Mouse (Mus musculus): ENCODE data around the gene Trpm2. TPM values are rescaled to one million over a fixed set of nuclear protein-coding genes. Genes with fewer than 3 reads are reported as not detected.

Gene Trpm2
- polyA plus RNA-seq, 1 experiment = 30.8 TPM

DNA sequence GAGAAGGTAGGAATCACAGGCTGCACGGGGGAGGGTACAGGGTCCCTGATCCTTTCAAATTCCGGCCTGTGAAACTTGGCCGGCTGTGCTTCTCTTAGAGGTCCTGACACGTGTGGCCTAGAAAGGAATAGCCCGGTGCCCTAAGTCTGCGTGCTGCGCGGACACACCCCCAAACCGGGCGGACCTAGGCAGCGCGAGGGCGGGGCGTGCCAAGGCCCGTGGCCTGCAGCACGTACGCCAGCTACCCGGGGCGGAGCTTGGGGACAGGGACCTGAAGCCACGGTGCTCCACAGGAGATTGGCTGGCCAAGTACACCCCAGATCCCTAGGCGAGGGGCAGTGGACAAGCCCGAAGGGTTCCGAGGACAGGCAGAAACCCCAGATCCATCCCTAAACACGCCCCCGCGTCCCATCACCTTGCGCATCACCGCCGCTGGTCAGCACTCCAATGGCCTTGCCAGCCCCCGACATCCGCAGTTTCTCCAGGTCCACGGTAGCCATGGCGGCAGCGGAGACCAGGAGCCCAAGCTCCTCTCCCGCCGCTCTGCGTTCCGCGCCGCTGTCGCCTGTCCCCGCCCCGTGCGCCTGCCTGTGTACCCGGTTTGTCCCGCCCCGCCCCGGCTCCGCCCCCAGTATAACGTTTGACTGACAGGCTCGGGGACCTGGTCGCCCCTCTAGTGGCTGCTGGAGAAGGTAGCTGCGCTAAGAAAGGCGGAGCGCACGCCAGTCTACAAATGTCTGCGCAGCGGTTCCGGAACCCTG lies 39.0 kb upstream of the Trpm2 start:
- TF ChIP-seq POLR2A (IDR thresholded peaks at IDR 0.05; ENCODE audit: extremely low read depth, insufficient read depth, low read length) (peak; percentile 70), CTCF (IDR thresholded peaks at IDR 0.05; ENCODE audit: extremely low read depth, insufficient read depth, low read length) (peak; percentile 44)
- Histone ChIP-seq H3K27ac (ENCODE audit: insufficient read depth, low read length) (peak overlapping the region; percentile 98), H3K4me1 (ENCODE audit: control insufficient read depth, insufficient read depth, low read length) (peaks cover 15% of the 10 kb centered on the region), H3K4me3 (ENCODE audit: insufficient read depth, low read length) (peak overlapping the region; percentile 86)

DNA sequence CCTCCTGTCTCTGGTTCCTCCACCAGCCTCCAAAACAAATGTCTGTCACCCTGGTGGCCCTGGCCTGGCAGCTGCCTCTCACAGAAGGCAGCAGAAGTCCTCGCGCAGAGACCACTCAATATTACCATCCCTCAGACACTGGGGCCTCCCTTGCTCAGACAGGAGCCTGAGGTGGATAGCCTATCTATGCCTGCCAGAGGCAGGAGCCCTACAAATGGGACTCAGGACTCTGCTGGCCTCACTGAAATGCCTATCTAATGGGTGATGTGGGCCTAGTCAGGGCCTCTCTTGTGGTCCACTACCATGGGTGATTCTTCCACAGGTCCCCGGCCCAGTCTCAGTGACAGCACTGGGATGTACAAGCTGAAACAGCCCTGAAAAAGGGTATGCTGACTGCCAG lies 37.8 kb upstream of the Trpm2 start:
- TF ChIP-seq POLR2A (IDR thresholded peaks at IDR 0.05; ENCODE audit: extremely low read depth, insufficient read depth, low read length) (no peak), CTCF (IDR thresholded peaks at IDR 0.05; ENCODE audit: extremely low read depth, insufficient read depth, low read length) (no peak)
- H3K27ac ChIP-seq (ENCODE audit: insufficient read depth, low read length) = no peak overlapping the region
- peak overlapping the region; percentile 86; the same call in 1 of the 2 replicates for H3K4me3 ChIP-seq (ENCODE audit: insufficient read depth, low read length)

DNA sequence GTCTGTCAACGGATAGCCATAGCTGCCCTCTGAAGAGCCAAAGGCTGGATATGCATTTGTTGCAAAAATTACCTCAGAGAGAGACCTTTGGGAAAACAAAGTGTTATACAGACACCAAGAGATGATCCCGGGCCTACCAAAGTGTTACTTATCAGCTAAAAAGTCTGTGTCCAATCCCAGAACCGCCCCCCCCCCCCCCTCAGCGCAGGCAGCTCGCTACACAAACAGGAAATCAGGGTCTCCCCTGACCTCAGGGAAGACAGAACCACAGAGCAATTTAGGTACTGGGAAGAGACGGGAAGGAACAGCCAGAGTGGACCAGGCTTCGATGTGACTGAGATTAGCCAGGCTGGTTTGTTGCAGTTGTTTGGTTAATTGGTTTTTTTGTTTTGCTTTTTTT lies 36.8 kb upstream of the Trpm2 start:
- Histone ChIP-seq H3K27ac (ENCODE audit: insufficient read depth, low read length) (no peak overlapping the region), H3K4me3 (ENCODE audit: insufficient read depth, low read length) (no peak overlapping the region), H3K4me1 (ENCODE audit: control insufficient read depth, insufficient read depth, low read length) (peaks cover 20% of the 10 kb centered on the region)
- TF ChIP-seq POLR2A (IDR thresholded peaks at IDR 0.05; ENCODE audit: extremely low read depth, insufficient read depth, low read length) (no peak), CTCF (IDR thresholded peaks at IDR 0.05; ENCODE audit: extremely low read depth, insufficient read depth, low read length) (no peak)

More for the DNA sequence above, 37.8 kb upstream of the Trpm2 start:
- peaks cover 15% of the 10 kb centered on the region for H3K4me1 ChIP-seq (ENCODE audit: control insufficient read depth, insufficient read depth, low read length)

DNA sequence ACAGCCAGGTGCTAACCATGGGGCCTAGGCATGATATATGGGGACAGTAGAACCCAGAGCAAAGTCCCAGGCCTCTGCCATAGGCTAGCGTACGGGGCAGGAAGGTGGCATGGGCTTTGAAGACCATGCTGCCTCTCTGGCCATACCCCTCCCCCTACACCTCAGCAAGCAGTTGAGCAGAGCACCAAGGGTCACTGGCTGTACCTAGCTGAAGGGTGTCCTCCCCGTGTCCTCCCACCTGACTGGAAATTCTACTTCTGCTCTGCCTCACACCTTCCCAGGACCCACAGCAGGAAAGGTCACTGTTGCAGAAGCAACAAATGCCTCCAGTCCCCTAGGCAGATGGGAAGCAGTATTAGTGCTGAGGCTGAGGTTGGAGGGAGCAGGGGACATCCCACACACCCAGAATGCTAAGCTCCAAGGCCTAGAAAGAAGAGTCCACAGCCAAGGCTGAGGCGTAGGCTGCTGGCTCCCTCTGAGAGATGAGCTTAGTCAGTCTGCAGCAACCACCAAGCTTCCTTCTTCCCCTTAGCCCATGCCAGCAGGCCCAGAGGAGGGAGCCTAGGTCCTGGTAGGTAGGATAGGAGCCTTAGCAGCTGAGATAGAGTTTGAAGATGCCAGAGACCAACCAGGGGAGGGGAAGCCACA lies 35.6 kb upstream of the Trpm2 start:
- Histone ChIP-seq H3K27ac (ENCODE audit: insufficient read depth, low read length) (no peak overlapping the region), H3K4me3 (ENCODE audit: insufficient read depth, low read length) (no peak overlapping the region), H3K4me1 (ENCODE audit: control insufficient read depth, insufficient read depth, low read length) (peaks cover 23% of the 10 kb centered on the region)
- no peak for TF ChIP-seq POLR2A (IDR thresholded peaks at IDR 0.05; ENCODE audit: extremely low read depth, insufficient read depth, low read length)
- no peak for TF ChIP-seq CTCF (IDR thresholded peaks at IDR 0.05; ENCODE audit: extremely low read depth, insufficient read depth, low read length)

DNA sequence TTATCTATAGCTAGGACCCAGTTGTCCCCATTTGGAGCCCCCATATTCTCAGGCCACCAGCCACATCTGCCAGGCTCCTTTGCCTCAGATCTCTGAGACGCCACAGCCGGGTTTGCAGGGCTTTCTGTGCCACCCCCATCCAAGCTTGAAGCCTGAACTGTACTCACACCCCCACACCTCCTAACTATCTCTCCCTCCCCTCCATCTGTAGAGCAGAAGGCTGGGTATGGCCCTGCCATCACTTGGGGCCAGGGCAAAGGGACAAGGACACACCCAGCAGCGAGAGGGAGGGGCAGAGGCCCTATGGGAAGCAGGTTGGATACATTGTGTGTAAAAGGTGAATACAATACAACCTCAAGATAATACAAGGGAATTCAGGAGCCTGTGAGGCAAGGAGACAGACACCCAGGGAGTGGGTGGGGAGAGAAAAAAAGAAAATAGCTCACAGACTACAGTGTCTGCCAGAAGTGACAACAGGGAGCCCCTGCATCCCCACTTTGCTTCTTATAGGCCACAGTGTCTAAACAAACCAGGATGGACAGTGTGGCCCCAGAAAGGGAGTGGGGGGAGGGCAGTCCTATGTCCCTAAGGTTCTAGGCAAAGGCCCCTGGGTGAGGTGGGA lies 34.2 kb upstream of the Trpm2 start:
- TF ChIP-seq POLR2A (IDR thresholded peaks at IDR 0.05; ENCODE audit: extremely low read depth, insufficient read depth, low read length) (no peak), CTCF (IDR thresholded peaks at IDR 0.05; ENCODE audit: extremely low read depth, insufficient read depth, low read length) (no peak)
- Histone ChIP-seq H3K4me1 (ENCODE audit: control insufficient read depth, insufficient read depth, low read length) (peaks cover 23% of the 10 kb centered on the region), H3K4me3 (ENCODE audit: insufficient read depth, low read length) (no peak overlapping the region), H3K27ac (ENCODE audit: insufficient read depth, low read length) (peak overlapping the region; percentile 30)

DNA sequence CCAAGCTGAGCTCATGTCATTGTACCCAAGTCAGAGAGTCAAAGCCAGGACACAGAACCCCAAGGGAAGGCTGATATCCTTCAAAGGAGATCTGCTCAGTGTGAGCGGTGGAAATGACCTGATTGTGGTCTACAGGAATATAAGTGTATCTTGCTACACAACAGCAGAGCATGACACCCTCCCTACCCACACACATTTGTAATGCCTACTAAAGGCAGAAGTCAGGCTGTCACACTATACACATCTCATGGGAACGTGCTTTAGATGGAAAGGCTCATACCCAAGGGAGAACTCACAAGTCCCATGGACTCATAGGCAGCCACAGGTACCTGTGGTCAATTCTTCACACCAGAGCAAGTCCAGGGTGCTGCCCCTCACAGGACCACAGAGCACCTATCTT lies 32.0 kb upstream of the Trpm2 start:
- Histone ChIP-seq H3K4me3 (ENCODE audit: insufficient read depth, low read length) (no peak overlapping the region), H3K4me1 (ENCODE audit: control insufficient read depth, insufficient read depth, low read length) (peaks cover 17% of the 10 kb centered on the region), H3K27ac (ENCODE audit: insufficient read depth, low read length) (peak overlapping the region; percentile 87)
- TF ChIP-seq POLR2A (IDR thresholded peaks at IDR 0.05; ENCODE audit: extremely low read depth, insufficient read depth, low read length) (no peak), CTCF (IDR thresholded peaks at IDR 0.05; ENCODE audit: extremely low read depth, insufficient read depth, low read length) (no peak)

DNA sequence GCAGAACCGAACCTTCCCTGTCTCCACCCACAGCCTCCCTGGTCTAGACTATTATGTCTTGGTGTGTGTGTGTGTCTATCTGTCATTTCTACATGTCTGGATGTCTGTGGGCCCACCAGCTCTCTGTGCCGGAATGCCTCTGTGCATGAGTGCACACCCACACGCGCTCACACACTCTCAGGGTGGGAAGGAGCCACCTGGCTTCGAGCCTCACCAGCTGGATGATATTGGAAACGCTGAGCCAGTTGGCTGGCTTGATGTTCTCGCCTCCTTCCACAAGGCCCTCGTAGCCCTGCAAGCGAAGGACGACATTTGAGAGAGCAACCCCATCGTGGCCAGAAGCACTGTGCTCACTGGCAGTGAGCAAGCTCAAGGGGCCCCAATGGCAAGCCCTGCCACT lies 31.4 kb upstream of the Trpm2 start:
- Histone ChIP-seq H3K27ac (ENCODE audit: insufficient read depth, low read length) (peak overlapping the region; percentile 87), H3K4me3 (ENCODE audit: insufficient read depth, low read length) (no peak overlapping the region), H3K4me1 (ENCODE audit: control insufficient read depth, insufficient read depth, low read length) (peaks cover 17% of the 10 kb centered on the region)
- TF ChIP-seq CTCF (IDR thresholded peaks at IDR 0.05; ENCODE audit: extremely low read depth, insufficient read depth, low read length) (no peak), POLR2A (IDR thresholded peaks at IDR 0.05; ENCODE audit: extremely low read depth, insufficient read depth, low read length) (no peak)

DNA sequence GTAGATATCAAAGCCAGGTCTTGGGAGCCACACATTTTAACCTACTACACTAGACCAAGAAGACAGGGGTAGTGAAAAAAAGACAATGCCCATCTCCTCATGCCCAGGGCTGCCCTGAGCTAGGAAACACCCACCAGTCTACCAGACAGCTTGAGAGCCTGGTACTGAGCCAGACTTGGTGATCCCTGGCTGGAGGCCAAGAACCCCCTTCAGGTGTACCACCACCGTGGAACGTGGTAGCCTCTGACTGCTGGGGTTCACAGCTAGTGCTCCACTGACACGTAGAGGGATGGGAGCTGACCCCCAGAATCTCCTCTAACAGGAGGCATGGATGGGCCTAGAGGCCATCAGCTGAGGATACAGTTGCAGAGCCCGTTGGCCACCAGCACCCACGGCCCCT lies 29.8 kb upstream of the Trpm2 start:
- H3K4me1 ChIP-seq (ENCODE audit: control insufficient read depth, insufficient read depth, low read length) = peaks cover 11% of the 10 kb centered on the region
- TF ChIP-seq POLR2A (IDR thresholded peaks at IDR 0.05; ENCODE audit: extremely low read depth, insufficient read depth, low read length) (no peak), CTCF (IDR thresholded peaks at IDR 0.05; ENCODE audit: extremely low read depth, insufficient read depth, low read length) (no peak)
- H3K4me3 ChIP-seq (ENCODE audit: insufficient read depth, low read length) = no peak overlapping the region
- H3K27ac ChIP-seq (ENCODE audit: insufficient read depth, low read length) = no peak overlapping the region

DNA sequence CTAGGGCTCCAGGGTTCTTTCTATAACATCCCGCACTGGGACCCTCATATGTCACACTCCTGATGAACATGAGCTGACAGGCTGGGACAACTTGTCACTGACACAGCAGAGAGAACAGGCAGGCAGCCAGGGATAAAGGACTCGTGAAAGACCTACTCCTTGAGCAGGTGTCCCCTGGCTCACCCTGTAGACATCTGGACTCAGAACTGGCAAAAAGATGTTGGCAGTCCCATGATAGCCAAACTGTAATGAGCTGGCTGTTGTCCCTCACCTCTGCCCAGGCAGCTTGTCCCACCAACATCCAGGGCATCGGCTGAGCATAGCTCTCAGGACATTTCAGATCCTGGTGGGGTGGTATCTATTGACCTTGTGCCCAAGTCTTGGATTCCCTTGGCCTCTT lies 25.3 kb upstream of the Trpm2 start:
- H3K4me1 ChIP-seq (ENCODE audit: control insufficient read depth, insufficient read depth, low read length) = no peaks in the 10 kb centered on the region
- no peak overlapping the region for H3K27ac ChIP-seq (ENCODE audit: insufficient read depth, low read length)
- TF ChIP-seq CTCF (IDR thresholded peaks at IDR 0.05; ENCODE audit: extremely low read depth, insufficient read depth, low read length) (no peak), POLR2A (IDR thresholded peaks at IDR 0.05; ENCODE audit: extremely low read depth, insufficient read depth, low read length) (no peak)
- no peak overlapping the region for H3K4me3 ChIP-seq (ENCODE audit: insufficient read depth, low read length)
